ENCODE assay signal across 8 mouse cellular contexts in the genomic region with DNA sequence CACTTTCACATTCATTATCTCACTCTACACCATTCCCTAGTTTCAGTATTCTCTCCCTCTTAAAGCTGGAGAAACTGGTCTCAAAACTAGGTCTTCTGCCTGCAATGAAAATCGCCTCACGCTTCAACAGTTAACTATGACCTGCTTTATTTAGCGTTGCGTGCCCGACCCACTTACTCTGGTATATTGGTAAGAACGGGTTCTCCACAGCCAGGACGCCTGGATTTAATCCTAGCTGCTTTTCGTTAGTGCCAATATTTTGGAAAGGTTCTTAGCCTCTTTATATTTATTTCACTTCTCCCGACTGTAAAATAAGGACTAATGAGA. TPM values are rescaled to one million over a fixed set of nuclear protein-coding genes. Genes with fewer than 3 reads are reported as not detected.
DNase-seq lines count a peak whose midpoint lies in the region; ATAC-seq and TF ChIP-seq lines count a peak whose summit lies in the region.

No protein-coding gene starts in this region.

- no peak for TF ChIP-seq CTCF in cerebellum, adult 2 months (IDR thresholded peaks at IDR 0.05; ENCODE audit: borderline replicate concordance, insufficient read depth, low read depth, low read length)

- H3K9ac ChIP-seq in limb, embryonic 14.5 days (ENCODE audit: low read depth, low read length, severe bottlenecking) = peak overlapping the region; percentile 93
- H3K9ac ChIP-seq in stomach, embryonic 14.5 days (replicated peaks; ENCODE audit: low read depth, low read length) = peak overlapping the region; percentile 85

- ATAC-seq in limb, embryonic 14.5 days (ENCODE audit: low FRiP score, low read depth) = peak; percentile 56; the same call in 1 of the 2 replicates
- no peak for ATAC-seq in stomach, embryonic 14.5 days (ENCODE audit: insufficient number of reproducible peaks, insufficient read depth, low FRiP score, low read depth)

- H3K4me1 ChIP-seq in cerebellum, adult 2 months (ENCODE audit: control insufficient read depth, insufficient read depth, low read length) = no peaks in the 10 kb centered on the region
- peaks cover 10% of the 10 kb centered on the region for H3K4me1 ChIP-seq in limb, embryonic 14.5 days (ENCODE audit: control insufficient read depth, insufficient read depth, low read length)
- peaks cover 11% of the 10 kb centered on the region for H3K4me1 ChIP-seq in stomach, embryonic 14.5 days (ENCODE audit: control insufficient read depth, insufficient read depth, low read length)

- H3K4me3 ChIP-seq in cerebellum, adult 2 months (replicated peaks; ENCODE audit: insufficient read depth, low read depth, low read length) = peak overlapping the region; percentile 99
- peak overlapping the region; percentile 83 for H3K4me3 ChIP-seq in limb, embryonic 14.5 days (replicated peaks; ENCODE audit: low read length)
- peak overlapping the region; percentile 91 for H3K4me3 ChIP-seq in stomach, embryonic 14.5 days (ENCODE audit: low read depth, low read length)

- no peak for TF ChIP-seq POLR2A in cerebellum, adult 2 months (IDR thresholded peaks at IDR 0.05; ENCODE audit: borderline replicate concordance, insufficient read depth, low read length)
- no peak for TF ChIP-seq POLR2A in limb, embryonic 14.5 days (IDR thresholded peaks at IDR 0.05; ENCODE audit: borderline replicate concordance, extremely low read depth, insufficient read depth, insufficient read length)

- peak overlapping the region; percentile 99; the same call in 1 of the 2 replicates for H3K27ac ChIP-seq in cerebellum, adult 2 months (ENCODE audit: insufficient read depth, low read length)
- peak overlapping the region; percentile 98 for H3K27ac ChIP-seq in limb, embryonic 14.5 days (replicated peaks; ENCODE audit: low read depth, low read length)
- no peak overlapping the region; the same call in 1 of the 2 replicates for H3K27ac ChIP-seq in stomach, embryonic 14.5 days (ENCODE audit: low read length)

- DNase-seq in cerebellum, adult 2 months = no peak
- DNase-seq in cerebellum, adult 9-11 months = no peak
- DNase-seq in right cerebral cortex, postnatal 10 days (ENCODE audit: low spot score in 2 of 2) = peak; percentile 32 to 45
- DNase-seq in right cerebral cortex, adult 18-20 months = no peak
- no peak for DNase-seq in limb, embryonic 14.5 days (ENCODE audit: low spot score)
- DNase-seq in layer of hippocampus, postnatal 36 days = no peak
- no peak for DNase-seq in gastrocnemius, postnatal 4 days (ENCODE audit: low spot score in 2 of 2)

- under 1% methylated on average over 9 of the region's 9 CpGs for WGBS in cerebellum, adult 2 months
- under 1% methylated on average over 9 of the region's 9 CpGs for WGBS in limb, embryonic 14.5 days
- WGBS in stomach, embryonic 14.5 days = 2% methylated on average over 9 of the region's 9 CpGs

- no peaks in the 10 kb centered on the region for H3K27me3 ChIP-seq in cerebellum, adult 2 months (ENCODE audit: control insufficient read depth, insufficient read depth, low read length)
- no peaks in the 10 kb centered on the region for H3K27me3 ChIP-seq in limb, embryonic 14.5 days (ENCODE audit: control insufficient read depth, insufficient read depth, low read length)
- no peaks in the 10 kb centered on the region for H3K27me3 ChIP-seq in stomach, embryonic 14.5 days (ENCODE audit: control insufficient read depth, insufficient read depth, low read length)

- H3K9me3 ChIP-seq in limb, embryonic 14.5 days (ENCODE audit: control insufficient read depth, low read length) = no peaks in the 10 kb centered on the region
- H3K9me3 ChIP-seq in stomach, embryonic 14.5 days (ENCODE audit: control insufficient read depth, low read depth, low read length) = no peaks in the 10 kb centered on the region

- H3K4me2 ChIP-seq in limb, embryonic 14.5 days (replicated peaks; ENCODE audit: low read depth, low read length, severe bottlenecking) = peak overlapping the region; percentile 85
- H3K4me2 ChIP-seq in stomach, embryonic 14.5 days (replicated peaks; ENCODE audit: low read depth, low read length) = peak overlapping the region; percentile 86

- no peaks in the 10 kb centered on the region for H3K36me3 ChIP-seq in limb, embryonic 14.5 days (ENCODE audit: control insufficient read depth, insufficient read depth, low read length)
- H3K36me3 ChIP-seq in stomach, embryonic 14.5 days (ENCODE audit: control insufficient read depth, insufficient read depth, low read length) = no peaks in the 10 kb centered on the region

RNA-seq across cellular contexts. Expression of a gene that starts 0.3 kb away (rescaled TPM):
- 52.8 and 56.7 TPM in 2 replicates for polyA plus RNA-seq in cerebellum, adult 2 months (2012; rRNA removed)
- polyA plus RNA-seq in limb, embryonic 14.5 days (2012; rRNA removed) = 17.9 and 18.2 TPM in 2 replicates
- 17.8 and 19.0 TPM in 2 replicates for polyA plus RNA-seq in limb, embryonic 14.5 days (2014; fragmentation: Nextera tagmentation; extraction: Ambion mirVana)
- 32.3 and 32.4 TPM in 2 replicates for polyA plus RNA-seq in stomach, embryonic 14.5 days (2014; fragmentation: Nextera tagmentation; extraction: Ambion mirVana)
- 10 to 100 TPM; 53.1 to 56.7 TPM for total RNA-seq in layer of hippocampus, postnatal 36 days (2021)
- total RNA-seq in gastrocnemius, postnatal 4 days (2021) = 10 to 100 TPM; 23.9 to 25.4 TPM

RNA-seq across cellular contexts. Expression of a gene that starts 6.6 kb away (rescaled TPM):
- polyA plus RNA-seq in cerebellum, adult 2 months (2012; rRNA removed) = 14.2 and 15.3 TPM in 2 replicates
- 16.7 and 18.0 TPM in 2 replicates for polyA plus RNA-seq in limb, embryonic 14.5 days (2012; rRNA removed)
- polyA plus RNA-seq in limb, embryonic 14.5 days (2014; fragmentation: Nextera tagmentation; extraction: Ambion mirVana) = 21.3 and 23.1 TPM in 2 replicates
- 24.5 and 26.1 TPM in 2 replicates for polyA plus RNA-seq in stomach, embryonic 14.5 days (2014; fragmentation: Nextera tagmentation; extraction: Ambion mirVana)
- total RNA-seq in layer of hippocampus, postnatal 36 days (2021) = 10 to 100 TPM; 12.6 TPM
- 10 to 100 TPM in 1 of 2 experiments, 1 to 10 TPM in 1; 9.5 to 10.3 TPM for total RNA-seq in gastrocnemius, postnatal 4 days (2021)

RNA-seq across cellular contexts. Expression of a gene that starts 43.3 kb away (rescaled TPM):
- polyA plus RNA-seq in cerebellum, adult 2 months (2012; rRNA removed) = not detected in 2 replicates
- not detected in 2 replicates for polyA plus RNA-seq in limb, embryonic 14.5 days (2012; rRNA removed)
- not detected in 2 replicates for polyA plus RNA-seq in limb, embryonic 14.5 days (2014; fragmentation: Nextera tagmentation; extraction: Ambion mirVana)
- 0.12 and 0.21 TPM in 2 replicates for polyA plus RNA-seq in stomach, embryonic 14.5 days (2014; fragmentation: Nextera tagmentation; extraction: Ambion mirVana)
- total RNA-seq in layer of hippocampus, postnatal 36 days (2021) = under 1 TPM in 1 of 2 experiments, not detected in 1; 0.15 TPM
- not detected for total RNA-seq in gastrocnemius, postnatal 4 days (2021)

Comparison
In these comparisons a context has a peak if more than half of its experiments do, and no peak if none do; other contexts are left out.
1. DNase-seq: peak in right cerebral cortex, postnatal 10 days (2 of 2); none in cerebellum, adult 2 months (0 of 2), cerebellum, adult 9-11 months (single experiment), right cerebral cortex, adult 18-20 months (single experiment), limb, embryonic 14.5 days (single experiment), layer of hippocampus, postnatal 36 days (0 of 2) and gastrocnemius, postnatal 4 days (0 of 2).
2. Peak in every context shown above with its lines, with median percentiles within 50 percentile points of each other: H3K4me3 ChIP-seq.